Mouse (Mus musculus) heart, embryonic 14.5 days (tissue): ENCODE results near the gene Ryk. TPM values are rescaled to one million over a fixed set of nuclear protein-coding genes. Genes with fewer than 3 reads are reported as not detected.

Experiments used
- ATAC-seq: fragments of 200-750 bp; cut with Nextera tagmentation; 2 replicates; pipeline ENCODE4 v1.8.0; 2017; ENCODE audit warnings: low read depth, moderate TSS enrichment; ENCODE audit not compliant: insufficient number of reproducible peaks, insufficient read depth, low FRiP score
- H3K27ac ChIP-seq, 2 experiments: fragments of 200-500 bp in 1 of 2; fragments of 300-500 bp in 1 of 2; sonication (generic) in 1 of 2; replicated peaks in 1 of 2; 2 replicates each; pipeline ENCODE4 v1.5.1; 2012 to 2014; ENCODE audit warnings: low read depth in 2 of 2, low read length in 2 of 2, control low read depth in 1 of 2, mild to moderate bottlenecking in 1 of 2, mixed read lengths in 1 of 2; ENCODE audit not compliant: control insufficient read depth in 1 of 2, insufficient read depth in 1 of 2
- H3K27me3 ChIP-seq: fragments of 300-500 bp; sonication (generic); 2 replicates; pipeline ENCODE4 v1.6.1; 2014; ENCODE audit warnings: mild to moderate bottlenecking, low read length, control low read depth; ENCODE audit not compliant: control insufficient read depth, insufficient read depth
- H3K36me3 ChIP-seq: fragments of 300-500 bp; sonication (generic); 2 replicates; pipeline ENCODE4 v1.6.1; 2014; ENCODE audit warnings: mild to moderate bottlenecking, control low read depth, low read length, mixed read lengths; ENCODE audit not compliant: control insufficient read depth, insufficient read depth
- H3K4me1 ChIP-seq, 2 experiments: fragments of 200-500 bp in 1 of 2; fragments of 300-500 bp in 1 of 2; sonication (generic) in 1 of 2; 2 replicates each; pipeline ENCODE4 v1.6.1; 2012 to 2014; ENCODE audit warnings: low read length in 2 of 2, control low read depth in 1 of 2, mixed read lengths in 1 of 2; ENCODE audit not compliant: control insufficient read depth in 2 of 2, insufficient read depth in 2 of 2
- H3K4me2 ChIP-seq: fragments of 300-500 bp; sonication (generic); 2 replicates; pipeline ENCODE4 v1.6.1; 2014; ENCODE audit warnings: mild to moderate bottlenecking, low read length
- H3K4me3 ChIP-seq, 2 experiments: fragments of 200-500 bp in 1 of 2; fragments of 300-500 bp in 1 of 2; sonication (generic) in 1 of 2; 2 replicates each; pipeline ENCODE4 v1.5.1; 2012 to 2014; ENCODE audit warnings: low read length in 2 of 2, mild to moderate bottlenecking in 2 of 2, control low read depth in 1 of 2, low read depth in 1 of 2, moderate library complexity in 1 of 2; ENCODE audit not compliant: control insufficient read depth in 1 of 2, insufficient read depth in 1 of 2
- H3K9ac ChIP-seq: fragments of 300-500 bp; sonication (generic); 2 replicates; pipeline ENCODE4 v1.6.1; 2014; ENCODE audit warnings: mild to moderate bottlenecking, low read length
- H3K9me3 ChIP-seq: fragments of 300-500 bp; sonication (generic); 2 replicates; pipeline ENCODE4 v1.6.1; 2016; ENCODE audit warnings: low read length, control low read depth; ENCODE audit not compliant: control insufficient read depth
- WGBS: fragments of 180-500 bp; shearing (Covaris S2); extraction: QIAGEN DNeasy Blood & Tissue Kit; methylation state at CpG from one replicate; pipeline ENCODE4 v1.1.7; 2014; 5-methylcytosine and 5-hydroxymethylcytosine counted together
- polyA plus RNA-seq: library from polyadenylated mRNA; unstranded; fragments of >200 nt; fragmentation: Nextera tagmentation; extraction: Ambion mirVana; gene quantifications from 2 replicates; pipeline ENCODE4 v1.2.1, GENCODE M21; 2014

Gene Ryk
- polyA plus RNA-seq, 1 experiment from 2014 or later, result 28.3 TPM

DNA sequence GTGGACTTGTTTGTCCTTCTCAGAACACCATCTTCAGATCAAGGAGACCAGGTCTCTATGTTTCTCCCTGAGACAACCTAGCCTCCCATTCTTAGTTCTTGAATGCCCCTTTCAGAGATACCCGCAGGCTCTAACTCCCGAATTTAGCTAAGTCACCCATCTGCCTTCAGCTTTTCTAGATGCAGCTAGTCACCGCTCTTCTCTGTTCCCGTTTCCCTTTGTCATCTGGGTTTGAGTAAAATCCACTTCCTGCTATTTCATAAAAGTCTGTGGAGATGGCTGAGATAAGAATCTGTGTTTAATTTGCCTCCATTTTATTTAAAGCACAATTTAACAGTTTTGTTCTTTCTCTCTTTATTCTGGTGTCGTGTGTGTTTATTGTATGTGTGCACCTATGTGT lies 23.5 kb upstream of the Ryk start:
- Histone ChIP-seq H3K4me1 (no peaks in the 10 kb centered on the region), H3K4me2 (no peak overlapping the region), H3K4me3 (no peak overlapping the region), H3K36me3 (no peaks in the 10 kb centered on the region), H3K27me3 (no peaks in the 10 kb centered on the region), H3K27ac (no peak overlapping the region), H3K9me3 (no peaks in the 10 kb centered on the region), H3K9ac (no peak overlapping the region)
- ATAC-seq, result no peak
- WGBS, result 87% methylated on average over 5 of the region's 5 CpGs

DNA sequence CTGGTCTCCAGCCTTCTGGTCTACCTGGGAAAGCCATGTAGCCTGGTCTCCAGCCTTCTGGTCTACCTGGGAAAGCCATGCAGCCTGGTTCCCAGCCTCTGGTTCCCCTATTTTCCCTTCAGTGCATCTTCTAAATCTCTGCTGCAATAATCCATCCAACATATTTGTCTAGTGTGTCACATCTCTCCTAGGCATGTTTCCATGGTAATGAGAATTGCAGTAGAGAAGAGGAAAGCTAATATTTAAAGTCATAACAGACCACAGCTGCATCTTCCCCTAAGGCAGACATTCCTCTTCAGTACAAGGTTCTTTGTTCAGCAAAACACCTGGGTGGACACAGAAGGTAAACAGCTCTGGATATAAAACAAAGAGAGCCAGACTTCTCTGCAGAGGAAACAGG lies 16.5 kb upstream of the Ryk start:
- H3K36me3 ChIP-seq, result no peaks in the 10 kb centered on the region
- no peaks in the 10 kb centered on the region for H3K27me3 ChIP-seq
- no peak for ATAC-seq
- H3K4me2 ChIP-seq, result no peak overlapping the region
- H3K4me3 ChIP-seq, result no peak overlapping the region
- H3K27ac ChIP-seq, result no peak overlapping the region
- H3K9ac ChIP-seq, result no peak overlapping the region
- no peaks in the 10 kb centered on the region for H3K4me1 ChIP-seq
- H3K9me3 ChIP-seq, result no peaks in the 10 kb centered on the region

DNA sequence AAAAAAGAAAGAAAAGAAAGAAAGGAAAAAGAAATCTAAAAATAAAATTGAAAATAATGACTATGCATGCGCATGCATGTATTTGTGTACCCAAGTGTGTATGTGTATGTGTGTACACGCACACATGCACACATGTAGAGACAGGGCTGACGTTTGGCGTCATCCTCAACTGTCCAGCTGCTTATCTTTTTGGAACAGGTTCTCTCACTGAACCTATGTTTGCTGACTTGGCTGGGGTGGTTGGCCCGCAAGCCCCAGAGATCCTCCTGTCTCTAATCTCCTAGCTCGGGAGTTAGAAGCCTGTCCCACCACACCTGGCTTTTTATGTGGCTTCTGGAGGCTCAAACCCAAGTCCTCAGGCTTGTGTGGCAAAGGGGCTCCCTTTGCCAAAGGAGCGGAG lies 6.1 kb upstream of the Ryk start:
- Histone ChIP-seq H3K9ac (no peak overlapping the region), H3K27ac (no peak overlapping the region), H3K27me3 (no peaks in the 10 kb centered on the region), H3K4me3 (no peak overlapping the region), H3K4me2 (no peak overlapping the region), H3K9me3 (no peaks in the 10 kb centered on the region), H3K4me1 (no peaks in the 10 kb centered on the region), H3K36me3 (no peaks in the 10 kb centered on the region)
- no peak for ATAC-seq
- WGBS, result 78% methylated on average over 7 of the region's 7 CpGs

DNA sequence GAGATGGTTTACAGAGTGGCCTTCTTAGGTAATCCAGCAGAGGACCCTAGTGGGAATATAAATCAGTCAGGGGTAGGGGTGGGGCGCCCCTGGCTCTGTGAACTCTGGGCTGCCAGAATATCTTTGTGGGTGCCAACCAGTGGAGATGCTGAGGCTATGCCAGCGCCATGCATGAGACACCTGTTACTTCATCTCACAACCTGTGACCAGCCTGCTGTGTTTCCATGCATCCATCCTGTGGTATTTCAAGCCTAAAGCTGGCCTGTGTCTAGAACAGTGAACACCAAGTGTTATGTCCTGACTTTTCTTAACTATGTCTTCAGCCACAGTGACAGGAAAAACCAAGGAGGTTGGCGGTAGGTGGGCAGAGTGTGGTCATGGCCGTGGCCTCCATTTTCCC lies 3.2 kb upstream of the Ryk start:
- Histone ChIP-seq H3K27ac (no peak overlapping the region), H3K9ac (no peak overlapping the region), H3K4me1 (peaks cover 2 to 9% of the 10 kb centered on the region in 2 experiments; a peak in 2 of 4 replicates), H3K36me3 (no peaks in the 10 kb centered on the region), H3K4me2 (no peak overlapping the region), H3K27me3 (no peaks in the 10 kb centered on the region), H3K9me3 (no peaks in the 10 kb centered on the region), H3K4me3 (no peak overlapping the region)
- no peak for ATAC-seq
- 87% methylated on average over 4 of the region's 4 CpGs for WGBS

DNA sequence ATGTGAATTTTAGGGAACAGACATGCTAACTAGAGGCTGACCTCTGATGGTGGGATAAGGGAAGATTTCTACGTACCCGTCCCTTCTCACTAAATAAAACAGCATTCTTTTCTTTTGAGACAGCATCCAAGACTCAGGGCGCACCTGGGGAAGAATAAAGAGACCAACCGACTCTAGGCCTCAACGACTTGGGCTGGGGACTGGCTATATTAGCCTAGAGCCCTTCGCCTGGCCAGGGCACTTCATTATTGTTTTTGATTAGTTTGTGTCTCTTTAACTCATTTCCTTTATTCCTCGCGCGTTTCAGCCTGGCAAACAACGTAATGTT lies 339 bp upstream of the Ryk start:
- no peaks in the 10 kb centered on the region for H3K27me3 ChIP-seq
- peak overlapping the region; percentile 95 for H3K4me3 ChIP-seq
- no peaks in the 10 kb centered on the region for H3K9me3 ChIP-seq
- peak overlapping the region; percentile 97 for H3K9ac ChIP-seq
- peaks cover 6 to 19% of the 10 kb centered on the region in 2 experiments for H3K4me1 ChIP-seq
- H3K36me3 ChIP-seq, result no peaks in the 10 kb centered on the region
- peak overlapping the region; percentile 74 for H3K4me2 ChIP-seq
- H3K27ac ChIP-seq, result peak overlapping the region in 1 of 2 experiments; percentile 79; a peak in 1 of 4 replicates
- 19% methylated on average over 10 of the region's 10 CpGs for WGBS
- no peak for ATAC-seq

DNA sequence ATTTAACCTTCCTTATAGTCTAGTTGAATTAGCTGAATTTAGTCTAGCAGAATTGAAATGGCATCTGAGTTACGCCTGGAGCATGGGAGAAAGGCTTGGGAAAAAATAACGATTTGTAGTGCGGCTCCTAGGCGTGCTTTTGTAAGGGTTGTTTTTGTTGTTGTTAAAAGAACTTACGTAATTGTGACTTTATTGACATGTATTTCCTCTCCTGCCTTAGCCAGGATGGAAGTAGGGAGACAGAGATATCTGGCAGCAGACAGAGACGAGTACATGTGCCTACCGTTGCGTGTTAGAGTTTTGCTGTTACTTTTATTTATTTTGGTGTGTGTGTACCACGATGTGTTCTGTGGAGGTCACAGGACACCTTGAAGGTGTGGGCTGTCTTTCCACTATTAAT lies 1.6 kb downstream of the Ryk start:
- H3K9me3 ChIP-seq, result no peaks in the 10 kb centered on the region
- WGBS, result 59% methylated on average over 9 of the region's 9 CpGs
- H3K27ac ChIP-seq, result no peak overlapping the region
- no peaks in the 10 kb centered on the region for H3K36me3 ChIP-seq
- no peaks in the 10 kb centered on the region for H3K27me3 ChIP-seq
- peak overlapping the region; percentile 97 for H3K9ac ChIP-seq
- H3K4me3 ChIP-seq, result peak overlapping the region in 1 of 2 experiments; percentile 95; a peak in 3 of 4 replicates
- ATAC-seq, result no peak
- H3K4me2 ChIP-seq, result peak overlapping the region; percentile 74
- peaks cover 22 to 38% of the 10 kb centered on the region in 2 experiments for H3K4me1 ChIP-seq

DNA sequence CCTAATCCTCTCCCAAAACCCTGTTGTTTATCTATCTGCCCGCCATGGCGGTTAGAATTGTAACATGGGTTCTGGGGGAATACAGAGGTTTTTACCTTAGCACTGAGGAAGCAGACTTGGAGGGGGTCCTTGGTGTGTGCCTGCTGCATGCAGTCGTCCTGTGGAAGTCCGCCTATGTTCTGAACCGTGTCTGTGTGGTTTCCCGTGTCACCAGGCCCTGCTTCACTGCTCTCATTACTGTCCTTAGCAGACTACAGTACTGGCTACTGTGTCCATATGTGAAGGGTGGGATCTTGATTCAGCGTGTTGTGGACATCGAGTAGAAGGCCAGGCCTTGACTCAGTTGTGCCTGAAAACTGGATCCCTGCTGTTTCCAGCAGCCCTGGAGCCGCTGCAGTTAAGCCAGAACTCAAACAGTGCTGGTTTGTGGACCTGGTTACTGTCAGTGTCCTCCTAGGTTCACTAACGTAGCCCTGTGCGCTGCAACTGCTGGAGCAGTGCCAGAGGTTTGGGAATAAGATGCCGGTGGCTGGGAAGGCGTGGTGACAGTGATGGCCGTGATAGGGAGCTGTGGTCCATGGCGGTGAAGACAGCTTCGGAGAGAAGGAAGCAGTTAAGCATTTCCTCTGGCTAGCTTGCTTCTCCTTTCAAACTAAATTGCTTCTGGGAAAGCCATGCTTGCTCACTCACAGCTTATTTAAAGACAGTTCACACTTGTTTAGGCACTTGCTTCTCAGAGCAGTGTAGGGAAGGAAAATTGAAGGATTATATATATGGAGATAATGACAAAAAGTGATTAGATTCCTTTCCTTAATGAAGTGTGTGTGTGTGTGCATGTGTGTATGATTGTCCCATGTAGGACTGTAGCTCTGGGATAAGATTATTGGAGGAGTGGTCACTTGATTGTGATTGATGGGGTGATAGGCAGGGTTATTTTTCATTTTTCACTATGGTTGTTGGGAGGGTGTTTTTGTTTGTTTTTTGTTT lies 6.4 kb downstream of the Ryk start:
- no peaks in the 10 kb centered on the region for H3K27me3 ChIP-seq
- H3K9ac ChIP-seq, result peak overlapping the region; percentile 5; the same call in 1 of the 2 replicates
- ATAC-seq, result no peak
- peak overlapping the region; percentile 3 to 63; a peak in 3 of 4 replicates for H3K27ac ChIP-seq
- WGBS, result 13% methylated on average over 16 of the region's 16 CpGs
- H3K4me3 ChIP-seq, result no peak overlapping the region
- H3K4me1 ChIP-seq, result peaks cover 47 to 81% of the 10 kb centered on the region in 2 experiments
- no peaks in the 10 kb centered on the region for H3K9me3 ChIP-seq
- H3K4me2 ChIP-seq, result peak overlapping the region; percentile 46
- no peaks in the 10 kb centered on the region for H3K36me3 ChIP-seq
